Mouse (Mus musculus) midbrain, embryonic 15.5 days (tissue): ENCODE measurements around the gene Hus1b. TPM values are rescaled to one million over a fixed set of nuclear protein-coding genes. Genes with fewer than 3 reads are reported as not detected.
A peak's percentile ranks its signal among the peaks of the same experiment; 100 is the strongest.

ENCODE experiments used
- ATAC-seq: fragments of 200-750 bp; cut with Nextera tagmentation; replicated peaks from 2 replicates; pipeline ENCODE4 v1.8.0; 2017; ENCODE audit warnings: moderate TSS enrichment
- H3K27ac ChIP-seq: fragments of 300-500 bp; sonication (generic); 2 replicates; pipeline ENCODE4 v1.5.1; 2015; ENCODE audit warnings: mild to moderate bottlenecking, inconsistent platforms
- H3K27me3 ChIP-seq: fragments of 300-500 bp; sonication (generic); replicated peaks from 2 replicates; pipeline ENCODE4 v1.6.1; 2015; ENCODE audit warnings: inconsistent platforms
- H3K36me3 ChIP-seq: fragments of 300-500 bp; sonication (generic); replicated peaks from 2 replicates; pipeline ENCODE4 v1.6.1; 2015; ENCODE audit warnings: inconsistent platforms
- H3K4me1 ChIP-seq: fragments of 300-500 bp; sonication (generic); 2 replicates; pipeline ENCODE4 v1.6.1; 2015; ENCODE audit warnings: inconsistent platforms
- H3K4me2 ChIP-seq: fragments of 300-500 bp; sonication (generic); 2 replicates; pipeline ENCODE4 v1.6.1; 2015; ENCODE audit warnings: inconsistent platforms, mild to moderate bottlenecking, moderate library complexity
- H3K4me3 ChIP-seq: fragments of 300-500 bp; sonication (generic); 2 replicates; pipeline ENCODE4 v1.5.1; 2015; ENCODE audit warnings: mild to moderate bottlenecking, inconsistent platforms
- H3K9ac ChIP-seq: fragments of 300-500 bp; sonication (generic); 2 replicates; pipeline ENCODE4 v1.6.1; 2015; ENCODE audit warnings: mild to moderate bottlenecking, inconsistent platforms
- H3K9me3 ChIP-seq: fragments of 300-500 bp; sonication (generic); 2 replicates; pipeline ENCODE4 v1.6.1; 2016; ENCODE audit warnings: inconsistent platforms
- WGBS: fragments of 180-500 bp; shearing (Covaris S2); methylation state at CpG from one replicate; pipeline ENCODE4 v1.1.7; 2015; ENCODE audit warnings: mixed read lengths; 5-methylcytosine and 5-hydroxymethylcytosine counted together
- polyA plus RNA-seq: library from polyadenylated mRNA; unstranded; fragments of >200 nt; fragmentation: Nextera tagmentation; extraction: Ambion mirVana; gene quantifications from 2 replicates; pipeline ENCODE4 v1.2.1, GENCODE M21; 2015

The Hus1b gene
- not detected in 2 replicates for polyA plus RNA-seq

- H3K9ac ChIP-seq, result no peak within 1 kb of the TSS
- H3K4me1 ChIP-seq, result no peaks in the 10 kb centered on the region
- no peak within 1 kb of the TSS for H3K4me2 ChIP-seq
- H3K27ac ChIP-seq, result no peak within 1 kb of the TSS
- no peaks in the 10 kb centered on the region for H3K27me3 ChIP-seq
- WGBS, result 92% methylated on average over 11 of the region's 11 CpGs
- no peak within 1 kb of the TSS for H3K4me3 ChIP-seq
- no peaks in the 10 kb centered on the region for H3K36me3 ChIP-seq
- no peak for ATAC-seq
- no peaks in the 10 kb centered on the region for H3K9me3 ChIP-seq
These were observed at the start of gene Hus1b for GRCm38 (mm10) chr13:30947540-30947939. TSS of gene Hus1b (minus strand) at chr13:30947759.

- WGBS, result 82% methylated on average over 6 of the region's 6 CpGs
- no peaks in the 10 kb centered on the region for H3K36me3 ChIP-seq
- H3K4me2 ChIP-seq, result no peak overlapping the region
- H3K9ac ChIP-seq, result no peak overlapping the region
- no peak overlapping the region for H3K27ac ChIP-seq
- ATAC-seq, result no peak
- no peak overlapping the region for H3K4me3 ChIP-seq
- H3K9me3 ChIP-seq, result no peaks in the 10 kb centered on the region
- no peaks in the 10 kb centered on the region for H3K4me1 ChIP-seq
- H3K27me3 ChIP-seq, result no peaks in the 10 kb centered on the region
These were observed 46.8 kb upstream of the Hus1b start for GRCm38 (mm10) chr13:30994249-30994858.

DNA sequence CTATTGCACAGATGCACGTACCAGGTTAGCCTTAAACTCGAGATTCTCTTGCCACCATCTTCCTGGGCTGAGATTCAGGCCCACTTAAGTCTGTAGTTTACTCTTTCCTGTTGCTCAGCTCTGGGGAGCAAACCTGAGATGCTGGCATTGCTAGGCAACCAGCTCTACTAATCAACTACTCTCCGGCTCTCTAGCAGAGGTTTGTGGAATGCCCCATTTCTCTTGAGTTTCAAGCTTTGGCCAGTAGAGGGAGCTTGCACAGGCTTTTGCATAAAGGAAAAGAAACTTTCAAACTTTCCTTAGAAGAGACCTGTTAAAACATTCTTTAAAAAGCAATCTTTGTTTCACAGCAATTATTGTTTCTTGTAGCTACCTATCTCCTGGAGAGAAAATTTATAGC, 46.3 kb upstream of the Hus1b start:
- H3K4me1 ChIP-seq, result no peaks in the 10 kb centered on the region
- WGBS, result 33% methylated on average over 3 of the region's 3 CpGs
- no peak overlapping the region for H3K9ac ChIP-seq
- ATAC-seq, result peak; percentile 93
- H3K9me3 ChIP-seq, result no peaks in the 10 kb centered on the region
- H3K27ac ChIP-seq, result no peak overlapping the region
- no peaks in the 10 kb centered on the region for H3K36me3 ChIP-seq
- H3K4me3 ChIP-seq, result no peak overlapping the region
- no peak overlapping the region for H3K4me2 ChIP-seq
- no peaks in the 10 kb centered on the region for H3K27me3 ChIP-seq

DNA sequence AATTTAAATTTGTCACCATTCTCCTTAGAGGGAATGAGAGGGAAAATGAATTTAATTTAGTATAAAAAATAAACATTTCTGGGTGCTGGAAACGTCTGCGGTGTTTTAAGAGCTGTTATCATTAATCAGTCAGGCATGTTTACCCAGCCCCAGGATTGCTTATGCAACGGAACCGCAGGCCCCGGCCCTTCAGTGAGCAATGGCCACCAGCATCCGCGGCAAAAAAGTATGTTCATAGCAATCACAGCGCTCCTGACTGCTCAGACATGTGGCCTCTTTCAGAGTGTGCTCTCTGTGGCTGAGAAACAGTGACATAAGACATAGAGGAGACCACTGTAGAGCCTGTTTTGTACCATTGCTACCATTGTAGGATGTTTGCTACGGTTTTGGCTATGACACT, 42.7 kb upstream of the Hus1b start:
- Histone ChIP-seq H3K9me3 (no peaks in the 10 kb centered on the region), H3K9ac (no peak overlapping the region), H3K36me3 (no peaks in the 10 kb centered on the region), H3K27ac (no peak overlapping the region), H3K27me3 (0 out of 2 replicates have a peak, but pooled peaks cover 10% of the 10 kb centered on the region), H3K4me3 (no peak overlapping the region), H3K4me2 (no peak overlapping the region), H3K4me1 (0 out of 2 replicates have a peak, but pooled peaks cover 10% of the 10 kb centered on the region)
- ATAC-seq, result no peak
- WGBS, result 87% methylated on average over 9 of the region's 9 CpGs

GRCm38 (mm10) chr13:30989710-30990109, 42.2 kb upstream of the Hus1b start:
- H3K36me3 ChIP-seq, result no peaks in the 10 kb centered on the region
- no peak overlapping the region for H3K9ac ChIP-seq
- 92% methylated on average over 10 of the region's 10 CpGs for WGBS
- H3K4me3 ChIP-seq, result no peak overlapping the region
- H3K27ac ChIP-seq, result no peak overlapping the region
- H3K4me1 ChIP-seq, result 0 out of 2 replicates have a peak, but pooled peaks cover 12% of the 10 kb centered on the region
- 0 out of 2 replicates have a peak, but pooled peaks cover 10% of the 10 kb centered on the region for H3K27me3 ChIP-seq
- no peaks in the 10 kb centered on the region for H3K9me3 ChIP-seq
- no peak for ATAC-seq
- H3K4me2 ChIP-seq, result no peak overlapping the region

DNA sequence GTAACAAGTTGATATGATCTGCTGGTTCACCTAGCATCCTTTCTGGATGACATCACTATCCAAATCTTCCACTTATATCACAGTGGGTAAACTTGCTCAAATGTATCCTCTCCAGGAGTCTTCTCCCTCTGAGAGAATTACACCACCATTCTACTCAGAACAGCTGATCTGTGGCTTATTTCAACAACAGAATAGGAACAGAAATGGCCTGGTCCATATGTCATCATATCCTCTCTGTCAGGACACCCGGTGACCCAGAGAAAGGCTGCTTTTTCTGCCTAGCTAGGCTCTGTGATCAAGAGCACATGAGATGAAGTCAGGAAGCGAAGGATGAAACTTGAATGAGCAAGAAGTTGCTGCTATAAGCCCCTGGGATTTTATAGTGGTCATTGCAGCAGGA, 40.1 kb upstream of the Hus1b start:
- no peak for ATAC-seq
- H3K9ac ChIP-seq, result no peak overlapping the region

DNA sequence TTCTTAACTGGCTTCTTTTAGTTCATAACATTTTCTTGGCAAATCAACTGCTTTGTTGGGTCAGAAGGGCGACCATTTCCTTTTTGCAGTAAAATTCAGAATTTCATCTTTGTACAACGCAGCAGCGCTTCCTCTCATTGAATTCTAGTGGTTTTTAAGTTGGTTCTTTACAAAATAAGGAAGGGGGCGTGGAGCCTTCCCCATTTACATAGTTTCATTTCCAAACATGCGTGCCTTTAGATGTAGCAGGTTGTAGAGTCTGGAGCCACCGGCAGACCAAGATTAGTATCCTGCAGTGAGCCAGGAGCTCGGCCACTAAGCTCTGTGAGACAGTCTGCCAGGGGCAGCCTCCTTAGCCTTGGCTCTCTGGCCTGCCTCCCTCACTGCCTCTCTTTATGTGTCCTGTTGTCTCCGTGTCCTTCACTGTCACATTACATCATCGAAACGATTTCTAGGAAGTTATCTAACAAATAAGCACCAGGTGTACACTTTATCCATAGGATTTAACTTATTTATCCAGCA, 39.4 kb upstream of the Hus1b start:
- H3K4me2 ChIP-seq, result no peak overlapping the region
- H3K27me3 ChIP-seq, result 0 out of 2 replicates have a peak, but pooled peaks cover 10% of the 10 kb centered on the region
- no peak overlapping the region for H3K4me3 ChIP-seq
- H3K9me3 ChIP-seq, result no peaks in the 10 kb centered on the region
- no peak for ATAC-seq
- no peaks in the 10 kb centered on the region for H3K36me3 ChIP-seq
- no peak overlapping the region for H3K27ac ChIP-seq
- 0 out of 2 replicates have a peak, but pooled peaks cover 12% of the 10 kb centered on the region for H3K4me1 ChIP-seq
- 67% methylated on average over 10 of the region's 10 CpGs for WGBS
- H3K9ac ChIP-seq, result no peak overlapping the region

More for the DNA sequence above, 40.1 kb upstream of the Hus1b start:
- Histone ChIP-seq H3K27ac (no peak overlapping the region), H3K4me2 (no peak overlapping the region), H3K9me3 (no peaks in the 10 kb centered on the region), H3K36me3 (no peaks in the 10 kb centered on the region), H3K4me1 (0 out of 2 replicates have a peak, but pooled peaks cover 12% of the 10 kb centered on the region), H3K27me3 (0 out of 2 replicates have a peak, but pooled peaks cover 10% of the 10 kb centered on the region), H3K4me3 (no peak overlapping the region)
- 94% methylated on average over 2 of the region's 2 CpGs for whole genome bisulfite sequencing

DNA sequence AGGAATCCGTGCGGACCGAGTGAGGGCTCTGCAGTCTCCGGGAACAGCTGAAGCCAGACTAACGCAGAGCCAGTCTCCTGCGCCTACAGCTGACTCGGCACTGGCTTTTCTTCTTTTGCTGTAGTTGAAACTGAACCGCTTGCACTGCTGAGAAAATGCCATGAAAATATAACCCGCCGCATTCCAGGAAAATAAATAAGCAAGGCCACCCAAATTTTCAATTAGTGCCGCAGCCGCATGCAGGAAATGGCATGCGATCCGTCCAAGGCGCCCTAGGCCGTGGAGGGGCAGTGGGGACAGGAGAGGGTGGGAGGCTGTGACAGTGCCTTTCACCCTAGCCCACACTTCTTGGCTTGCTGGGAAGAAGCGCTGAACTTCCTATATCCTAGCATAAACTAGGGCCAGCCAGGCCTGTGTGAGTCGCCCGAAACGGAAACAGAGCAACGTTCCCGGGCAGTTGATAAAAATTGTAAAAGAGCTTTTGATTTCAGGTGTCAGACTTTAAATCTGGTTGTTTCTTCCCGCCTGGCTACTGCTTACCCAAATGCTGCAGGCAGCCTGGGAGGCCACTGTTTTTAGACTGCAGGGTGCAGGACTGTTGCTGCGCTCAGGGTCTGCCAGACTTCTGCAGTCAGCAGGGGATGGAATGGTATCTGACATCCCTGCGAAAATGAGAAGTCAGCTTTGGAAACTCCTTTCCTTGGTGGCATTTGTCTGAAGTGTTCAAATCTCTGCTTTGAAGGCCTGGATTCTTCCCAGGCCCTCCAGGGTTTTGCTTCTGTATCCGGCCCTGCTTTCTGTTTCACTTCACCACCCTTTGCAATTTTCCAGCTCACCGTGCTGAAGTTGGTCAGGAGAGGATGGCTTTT, 38.3 kb upstream of the Hus1b start:
- H3K27ac ChIP-seq, result 0 out of 2 replicates have a peak overlapping the region, but pooled peaks have one; percentile 6
- no peaks in the 10 kb centered on the region for H3K36me3 ChIP-seq
- no peaks in the 10 kb centered on the region for H3K9me3 ChIP-seq
- H3K9ac ChIP-seq, result peak overlapping the region; percentile 18; the same call in 1 of the 2 replicates
- H3K4me1 ChIP-seq, result 0 out of 2 replicates have a peak, but pooled peaks cover 12% of the 10 kb centered on the region
- WGBS, result 22% methylated on average over 27 of the region's 27 CpGs
- ATAC-seq, result peak; percentile 92
- peak overlapping the region; percentile 49 for H3K4me2 ChIP-seq
- H3K27me3 ChIP-seq, result 0 out of 2 replicates have a peak, but pooled peaks cover 10% of the 10 kb centered on the region
- H3K4me3 ChIP-seq, result peak overlapping the region; percentile 29

- no peak for ATAC-seq
These were observed 37.7 kb upstream of the Hus1b start for GRCm38 (mm10) chr13:30985275-30985597.

GRCm38 (mm10) chr13:30981666-30982065, 34.1 kb upstream of the Hus1b start:
- H3K9me3 ChIP-seq, result no peaks in the 10 kb centered on the region
- H3K4me2 ChIP-seq, result no peak overlapping the region
- no peak overlapping the region for H3K9ac ChIP-seq
- 77% methylated on average over 1 of the region's 1 CpGs for WGBS
- 0 out of 2 replicates have a peak, but pooled peaks cover 1% of the 10 kb centered on the region for H3K27me3 ChIP-seq
- no peak overlapping the region for H3K4me3 ChIP-seq
- H3K27ac ChIP-seq, result no peak overlapping the region
- H3K4me1 ChIP-seq, result 0 out of 2 replicates have a peak, but pooled peaks cover 12% of the 10 kb centered on the region
- H3K36me3 ChIP-seq, result no peaks in the 10 kb centered on the region
- no peak for ATAC-seq

More at GRCm38 (mm10) chr13:30985275-30985597, 37.7 kb upstream of the Hus1b start:
- Histone ChIP-seq H3K4me3 (peak overlapping the region; percentile 29), H3K27me3 (0 out of 2 replicates have a peak, but pooled peaks cover 10% of the 10 kb centered on the region), H3K36me3 (no peaks in the 10 kb centered on the region), H3K4me1 (0 out of 2 replicates have a peak, but pooled peaks cover 12% of the 10 kb centered on the region), H3K9me3 (no peaks in the 10 kb centered on the region), H3K4me2 (peak overlapping the region; percentile 49), H3K9ac (peak overlapping the region; percentile 18; the same call in 1 of the 2 replicates), H3K27ac (0 out of 2 replicates have a peak overlapping the region, but pooled peaks have one; percentile 6)
- WGBS, result 19% methylated on average over 13 of the region's 13 CpGs

DNA sequence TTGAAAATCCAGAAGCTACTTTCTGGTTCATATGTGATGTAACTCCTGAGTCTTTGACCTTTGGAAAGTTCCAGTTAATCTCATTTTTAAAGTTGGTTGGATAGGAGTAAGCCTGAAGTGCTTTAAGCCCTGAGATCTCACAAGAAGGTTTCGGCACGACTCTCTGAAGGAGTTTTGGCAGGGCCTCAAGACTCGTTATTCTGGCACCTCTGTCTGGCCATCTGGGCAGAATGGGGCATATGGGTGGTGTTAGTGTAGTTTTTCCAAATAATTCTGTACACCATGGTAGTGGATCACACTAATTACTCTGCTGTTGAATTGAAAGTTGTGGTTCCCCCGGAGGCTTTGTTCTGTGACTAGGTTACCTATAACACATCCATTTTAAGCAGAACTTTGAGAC, 30.7 kb upstream of the Hus1b start:
- ATAC-seq, result no peak
- WGBS, result 65% methylated on average over 4 of the region's 4 CpGs
- no peak overlapping the region for H3K4me3 ChIP-seq
- H3K9me3 ChIP-seq, result no peaks in the 10 kb centered on the region
- H3K4me1 ChIP-seq, result peaks cover 5% of the 10 kb centered on the region
- no peak overlapping the region for H3K27ac ChIP-seq
- H3K9ac ChIP-seq, result no peak overlapping the region
- no peaks in the 10 kb centered on the region for H3K27me3 ChIP-seq
- no peaks in the 10 kb centered on the region for H3K36me3 ChIP-seq
- no peak overlapping the region for H3K4me2 ChIP-seq

GRCm38 (mm10) chr13:30976536-30977084, 29.1 kb upstream of the Hus1b start:
- Histone ChIP-seq H3K27ac (no peak overlapping the region), H3K36me3 (no peaks in the 10 kb centered on the region), H3K4me3 (no peak overlapping the region), H3K4me2 (no peak overlapping the region), H3K9ac (no peak overlapping the region), H3K27me3 (no peaks in the 10 kb centered on the region), H3K4me1 (peaks cover 14% of the 10 kb centered on the region), H3K9me3 (no peaks in the 10 kb centered on the region)
- 64% methylated on average over 8 of the region's 8 CpGs for WGBS
- no peak for ATAC-seq
